Mouse (Mus musculus) megakaryocyte, embryonic 14.5 days (primary cell): ENCODE data around the gene Eefsec. TPM values are rescaled to one million over a fixed set of nuclear protein-coding genes. Genes with fewer than 3 reads are reported as not detected.

Source experiments
- H3K27me3 ChIP-seq: replicated peaks from 2 replicates; pipeline ENCODE3; 2012; ENCODE audit warnings: inconsistent platforms
- H3K36me3 ChIP-seq: replicated peaks from 2 replicates; pipeline ENCODE3; 2012; ENCODE audit warnings: low read length, inconsistent platforms, mixed read lengths
- H3K4me1 ChIP-seq: 2 replicates; pipeline ENCODE4 v1.6.1; 2012; ENCODE audit warnings: inconsistent platforms
- H3K4me3 ChIP-seq: replicated peaks from 2 replicates; pipeline ENCODE3; 2012; ENCODE audit warnings: moderate library complexity, mild to moderate bottlenecking, inconsistent platforms
- H3K9me3 ChIP-seq: 2 replicates; pipeline ENCODE4 v1.6.1; 2012; ENCODE audit warnings: inconsistent platforms
- FLI1 ChIP-seq: IDR thresholded peaks from 2 replicates; pipeline ENCODE4 v1.6.1; 2012; ENCODE audit warnings: low read length, inconsistent platforms, mixed read lengths
- GATA1 ChIP-seq: IDR thresholded peaks from 3 replicates; pipeline ENCODE4 v1.6.1; 2012; ENCODE audit warnings: mixed read lengths, low read length, inconsistent platforms, borderline replicate concordance
- polyA plus RNA-seq: library from polyadenylated mRNA; stranded (reverse); fragments of >175 nt; gene quantifications from 2 replicates; pipeline ENCODE4 v1.2.3, GENCODE M21; 2012; ENCODE audit warnings: low replicate concordance; ENCODE audit not compliant: insufficient read depth

Eefsec gene
- polyA plus RNA-seq, 1 experiment, result 9.3 TPM

- Histone ChIP-seq H3K27me3 (peaks cover 31% of the 10 kb centered on the region), H3K36me3 (peaks cover 5% of the 10 kb centered on the region), H3K4me3 (no peak overlapping the region), H3K4me1 (peaks cover 28% of the 10 kb centered on the region), H3K9me3 (no peaks in the 10 kb centered on the region)
- TF ChIP-seq GATA1, result no peak
- no peak for TF ChIP-seq FLI1
Measured at GRCm38 (mm10) chr6:88378829-88379228, 67.5 kb downstream of the Eefsec start.

- TF ChIP-seq GATA1, result no peak
- TF ChIP-seq FLI1, result no peak
- no peak overlapping the region for H3K4me3 ChIP-seq
- peaks cover 15% of the 10 kb centered on the region for H3K4me1 ChIP-seq
- peaks cover 15% of the 10 kb centered on the region for H3K36me3 ChIP-seq
- H3K9me3 ChIP-seq, result peaks cover 4% of the 10 kb centered on the region; the same call in 1 of the 2 replicates
- H3K27me3 ChIP-seq, result peaks cover 12% of the 10 kb centered on the region
Measured at GRCm38 (mm10) chr6:88374247-88374646, 72.1 kb downstream of the Eefsec start.

- H3K27me3 ChIP-seq, result no peaks in the 10 kb centered on the region
- peaks cover 3% of the 10 kb centered on the region; the same call in 1 of the 2 replicates for H3K4me1 ChIP-seq
- H3K36me3 ChIP-seq, result peaks cover 10% of the 10 kb centered on the region
- TF ChIP-seq GATA1 (no peak), FLI1 (no peak)
- H3K4me3 ChIP-seq, result no peak overlapping the region
- H3K9me3 ChIP-seq, result peaks cover 4% of the 10 kb centered on the region; the same call in 1 of the 2 replicates
Measured at GRCm38 (mm10) chr6:88369851-88370635, 76.3 kb downstream of the Eefsec start.

- H3K4me1 ChIP-seq, result peaks cover 4% of the 10 kb centered on the region; the same call in 1 of the 2 replicates
- peaks cover under 1% of the 10 kb centered on the region for H3K27me3 ChIP-seq
- peaks cover 9% of the 10 kb centered on the region for H3K9me3 ChIP-seq
- no peak overlapping the region for H3K4me3 ChIP-seq
- TF ChIP-seq GATA1, result no peak
- TF ChIP-seq FLI1, result no peak
- H3K36me3 ChIP-seq, result peaks cover 7% of the 10 kb centered on the region
Measured at GRCm38 (mm10) chr6:88363475-88364012, 82.8 kb downstream of the Eefsec start.

- no peak for TF ChIP-seq FLI1
- TF ChIP-seq GATA1, result no peak
- H3K9me3 ChIP-seq, result peaks cover 10% of the 10 kb centered on the region
- H3K4me1 ChIP-seq, result peaks cover 4% of the 10 kb centered on the region; the same call in 1 of the 2 replicates
- peaks cover 3% of the 10 kb centered on the region for H3K27me3 ChIP-seq
- peaks cover 20% of the 10 kb centered on the region for H3K36me3 ChIP-seq
- H3K4me3 ChIP-seq, result no peak overlapping the region
Measured at GRCm38 (mm10) chr6:88361096-88361495, 85.2 kb downstream of the Eefsec start.

GRCm38 (mm10) chr6:88358210-88358609 lies 88.1 kb downstream of the Eefsec start:
- Histone ChIP-seq H3K27me3 (peaks cover 7% of the 10 kb centered on the region), H3K4me1 (no peaks in the 10 kb centered on the region), H3K36me3 (peaks cover 47% of the 10 kb centered on the region), H3K9me3 (peaks cover 10% of the 10 kb centered on the region), H3K4me3 (no peak overlapping the region)
- TF ChIP-seq GATA1 (no peak), FLI1 (no peak)

- H3K4me1 ChIP-seq, result no peaks in the 10 kb centered on the region
- H3K4me3 ChIP-seq, result no peak overlapping the region
- peaks cover 10% of the 10 kb centered on the region for H3K9me3 ChIP-seq
- H3K36me3 ChIP-seq, result peaks cover 57% of the 10 kb centered on the region
- H3K27me3 ChIP-seq, result peaks cover 7% of the 10 kb centered on the region
- TF ChIP-seq GATA1 (no peak), FLI1 (no peak)
Measured at GRCm38 (mm10) chr6:88355866-88356265, 90.5 kb downstream of the Eefsec start.

- Histone ChIP-seq H3K36me3 (peaks cover 55% of the 10 kb centered on the region), H3K27me3 (peaks cover 4% of the 10 kb centered on the region), H3K9me3 (no peaks in the 10 kb centered on the region), H3K4me1 (no peaks in the 10 kb centered on the region), H3K4me3 (no peak overlapping the region)
- TF ChIP-seq GATA1 (no peak), FLI1 (no peak)
Measured at GRCm38 (mm10) chr6:88352541-88352940, 93.8 kb downstream of the Eefsec start.

GRCm38 (mm10) chr6:88346776-88347175 lies 99.6 kb downstream of the Eefsec start:
- TF ChIP-seq GATA1, result no peak
- no peak for TF ChIP-seq FLI1
- Histone ChIP-seq H3K27me3 (no peaks in the 10 kb centered on the region), H3K36me3 (peaks cover 30% of the 10 kb centered on the region), H3K4me1 (peaks cover 13% of the 10 kb centered on the region; the same call in 1 of the 2 replicates), H3K4me3 (no peak overlapping the region), H3K9me3 (no peaks in the 10 kb centered on the region)

- Histone ChIP-seq H3K36me3 (peaks cover 39% of the 10 kb centered on the region), H3K27me3 (no peaks in the 10 kb centered on the region), H3K9me3 (no peaks in the 10 kb centered on the region), H3K4me3 (no peak overlapping the region), H3K4me1 (peaks cover 13% of the 10 kb centered on the region; the same call in 1 of the 2 replicates)
- TF ChIP-seq FLI1 (no peak), GATA1 (no peak)
Measured at GRCm38 (mm10) chr6:88345311-88345710, 101.0 kb downstream of the Eefsec start.
